Mouse (Mus musculus) heart, postnatal 0 days (tissue): Measurements from ENCODE around the gene Adam10. TPM values are rescaled to one million over a fixed set of nuclear protein-coding genes. Genes with fewer than 3 reads are reported as not detected.

ENCODE experiments used
- ATAC-seq: fragments of 200-750 bp; cut with Nextera tagmentation; 2 replicates; pipeline ENCODE4 v1.8.0; 2017; ENCODE audit warnings: low read depth, moderate number of reproducible peaks, moderate library complexity; ENCODE audit not compliant: insufficient read depth
- DNase-seq: peaks from one replicate; pipeline ENCODE4 v3.0.0-alpha.2; 2016; ENCODE audit warnings: low spot score
- H3K27ac ChIP-seq: fragments of 300-500 bp; sonication (generic); 2 replicates; pipeline ENCODE4 v1.5.1; 2014; ENCODE audit warnings: low read depth, mild to moderate bottlenecking
- H3K27me3 ChIP-seq: fragments of 300-500 bp; sonication (generic); 2 replicates; pipeline ENCODE4 v1.6.1; 2014; ENCODE audit warnings: low read length, mixed read lengths; ENCODE audit not compliant: control insufficient read depth, insufficient read depth
- H3K36me3 ChIP-seq: fragments of 300-500 bp; sonication (generic); replicated peaks from 2 replicates; pipeline ENCODE4 v1.6.1; 2014; ENCODE audit warnings: low read length, mixed read lengths; ENCODE audit not compliant: control insufficient read depth, insufficient read depth
- H3K4me1 ChIP-seq: fragments of 300-500 bp; sonication (generic); 2 replicates; pipeline ENCODE4 v1.6.1; 2014; ENCODE audit warnings: antibody characterized with exemption; ENCODE audit not compliant: control insufficient read depth, insufficient read depth
- H3K4me2 ChIP-seq: fragments of 300-500 bp; sonication (generic); 2 replicates; pipeline ENCODE4 v1.6.1; 2014; ENCODE audit warnings: low read depth, mild to moderate bottlenecking, low read length, moderate library complexity
- H3K4me3 ChIP-seq: fragments of 300-500 bp; sonication (generic); 2 replicates; pipeline ENCODE4 v1.5.1; 2014; ENCODE audit warnings: low read depth, low read length
- H3K9ac ChIP-seq: fragments of 300-500 bp; sonication (generic); replicated peaks from 2 replicates; pipeline ENCODE4 v1.6.1; 2014; ENCODE audit warnings: low read depth, low read length, mixed read lengths
- H3K9me3 ChIP-seq: fragments of 300-500 bp; sonication (generic); replicated peaks from 2 replicates; pipeline ENCODE4 v1.6.1; 2016; ENCODE audit warnings: low read length; ENCODE audit not compliant: control insufficient read depth
- CTCF ChIP-seq: IDR thresholded peaks from 2 replicates; pipeline ENCODE4 v1.5.1; 2016; ENCODE audit warnings: antibody characterized with exemption, control low read depth, low read depth
- EP300 ChIP-seq: IDR thresholded peaks from 2 replicates; pipeline ENCODE4 v1.6.1; 2016; ENCODE audit warnings: antibody characterized with exemption, low read depth
- WGBS: fragments of 180-500 bp; shearing (Covaris S2); extraction: QIAGEN DNeasy Blood & Tissue Kit; methylation state at CpG from one replicate; pipeline ENCODE4 v1.1.7; 2014; 5-methylcytosine and 5-hydroxymethylcytosine counted together
- polyA plus RNA-seq: library from polyadenylated mRNA; unstranded; fragments of >200 nt; fragmentation: Nextera tagmentation; extraction: Ambion mirVana; gene quantifications from 2 replicates; pipeline ENCODE4 v1.2.1, GENCODE M21; 2015
- total RNA-seq: library from RNA; depleted of rRNA; stranded (reverse); fragments of >200 nt; gene quantifications from 2 replicates; pipeline ENCODE4 v1.2.3, GENCODE M21; 2014; ENCODE audit warnings: low replicate concordance

Adam10 gene
- total and polyA plus RNA-seq, 2 experiments from 2014 or later: 15.0 to 39.9 TPM

GRCm38 (mm10) chr9:70673656-70674055, 5.1 kb upstream of the Adam10 start:
- WGBS: 78% methylated on average over 4 of the region's 4 CpGs
- Histone ChIP-seq H3K4me1 (no peaks in the 10 kb centered on the region; the same call in 1 of the 2 replicates), H3K4me2 (no peak overlapping the region), H3K4me3 (no peak overlapping the region), H3K27me3 (no peaks in the 10 kb centered on the region), H3K27ac (no peak overlapping the region), H3K9ac (no peak overlapping the region), H3K9me3 (no peaks in the 10 kb centered on the region), H3K36me3 (no peaks in the 10 kb centered on the region)
- DNase-seq (no peak), ATAC-seq (no peak)
- TF ChIP-seq EP300 (no peak), CTCF (no peak)

GRCm38 (mm10) chr9:70675117-70675516, 3.7 kb upstream of the Adam10 start:
- 79% methylated on average over 4 of the region's 4 CpGs for WGBS
- DNase-seq (no peak), ATAC-seq (no peak)
- no peak overlapping the region for H3K4me3 ChIP-seq
- no peak overlapping the region for H3K27ac ChIP-seq
- H3K27me3 ChIP-seq: no peaks in the 10 kb centered on the region
- no peaks in the 10 kb centered on the region for H3K9me3 ChIP-seq
- no peak overlapping the region for H3K4me2 ChIP-seq
- no peak overlapping the region for H3K9ac ChIP-seq
- TF ChIP-seq EP300 (no peak), CTCF (no peak)
- no peaks in the 10 kb centered on the region; the same call in 1 of the 2 replicates for H3K4me1 ChIP-seq
- H3K36me3 ChIP-seq: no peaks in the 10 kb centered on the region

GRCm38 (mm10) chr9:70675961-70676360, 2.8 kb upstream of the Adam10 start:
- no peak overlapping the region for H3K27ac ChIP-seq

GRCm38 (mm10) chr9:70679132-70680091, 615 bp downstream of the Adam10 start:
- ATAC-seq: peak; percentile 67
- DNase-seq: peak; percentile 54
- Histone ChIP-seq H3K4me3 (peak overlapping the region; percentile 76), H3K27ac (peak overlapping the region; percentile 96), H3K36me3 (no peaks in the 10 kb centered on the region), H3K4me2 (peak overlapping the region; percentile 79), H3K27me3 (no peaks in the 10 kb centered on the region), H3K9ac (peak overlapping the region; percentile 87), H3K4me1 (peaks cover 7% of the 10 kb centered on the region), H3K9me3 (no peaks in the 10 kb centered on the region)
- TF ChIP-seq EP300: no peak
- TF ChIP-seq CTCF: no peak
- 1% methylated on average over 79 of the region's 103 CpGs for WGBS

More at GRCm38 (mm10) chr9:70675961-70676360, 2.8 kb upstream of the Adam10 start:
- Histone ChIP-seq H3K27me3 (no peaks in the 10 kb centered on the region), H3K9me3 (no peaks in the 10 kb centered on the region), H3K4me1 (peaks cover 3% of the 10 kb centered on the region; the same call in 1 of the 2 replicates), H3K4me2 (no peak overlapping the region), H3K4me3 (no peak overlapping the region), H3K36me3 (no peaks in the 10 kb centered on the region), H3K9ac (no peak overlapping the region)
- no peak for ATAC-seq
- 85% methylated on average over 5 of the region's 5 CpGs for WGBS
- no peak for DNase-seq
- TF ChIP-seq EP300 (no peak), CTCF (no peak)

- Histone ChIP-seq H3K4me3 (no peak overlapping the region), H3K27ac (no peak overlapping the region), H3K9ac (no peak overlapping the region), H3K4me2 (no peak overlapping the region), H3K4me1 (peaks cover 15% of the 10 kb centered on the region), H3K27me3 (no peaks in the 10 kb centered on the region), H3K36me3 (no peaks in the 10 kb centered on the region), H3K9me3 (no peaks in the 10 kb centered on the region)
- DNase-seq (no peak), ATAC-seq (no peak)
- 43% methylated on average over 1 of the region's 1 CpGs for WGBS
- no peak for TF ChIP-seq EP300
- no peak for TF ChIP-seq CTCF
These were observed 3.4 kb downstream of the Adam10 start for GRCm38 (mm10) chr9:70682202-70682601.
